Mouse (Mus musculus) R1 (cell line): ENCODE measurements at regions not wholly inside any gene's neighbourhood (a gene's known extent, or its start where the extent isn't known, plus 50 kb on each side); places are given as distances from the start of the nearest gene placed in this dataset.
A peak's percentile ranks its signal among the peaks of the same experiment; 100 is the strongest.

Experiments
- DNase-seq: peaks from one replicate; pipeline ENCODE4 v3.0.0-alpha.2; 2018; ENCODE audit warnings: low read depth, low spot score

DNA sequence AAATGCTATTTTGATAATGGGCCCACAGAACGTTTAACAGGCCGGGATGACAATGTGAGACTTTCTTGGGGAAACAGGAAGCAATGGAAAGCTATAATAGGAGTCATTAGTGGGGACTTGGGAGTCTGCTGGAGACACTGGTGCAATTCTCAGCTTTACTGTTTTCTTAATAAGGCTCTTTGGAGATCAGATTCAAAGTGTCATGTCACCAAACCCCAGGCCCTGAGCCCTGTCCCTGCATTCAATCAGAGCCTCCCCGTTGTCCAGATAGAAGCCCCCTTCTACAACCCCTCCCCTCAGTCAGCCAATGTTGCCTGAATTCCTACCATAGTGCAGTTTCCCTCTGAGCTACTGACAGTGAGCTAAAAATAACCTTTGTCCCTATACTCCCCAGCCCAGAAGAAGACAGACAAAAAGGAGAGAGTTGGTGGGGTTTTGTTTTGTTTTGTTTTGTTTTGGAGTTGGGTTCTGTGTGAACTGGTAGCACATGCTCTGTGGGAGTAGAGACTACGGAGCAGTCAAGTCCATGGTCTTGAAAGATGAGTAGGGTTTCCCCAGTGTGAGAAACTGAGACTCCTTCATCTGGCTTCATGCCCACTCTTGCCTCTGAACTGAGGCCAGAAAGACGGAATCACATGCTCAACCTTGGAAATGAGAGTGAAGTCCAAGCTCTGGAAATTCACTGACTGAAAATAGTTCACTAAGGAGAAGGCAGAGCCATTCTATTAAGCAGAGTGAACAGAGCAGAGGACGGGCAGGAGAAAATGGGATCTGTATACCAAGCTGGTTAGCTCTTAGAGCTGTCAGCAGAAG is 267.3 kb downstream of the Gm826 start:
- no peak for DNase-seq

DNA sequence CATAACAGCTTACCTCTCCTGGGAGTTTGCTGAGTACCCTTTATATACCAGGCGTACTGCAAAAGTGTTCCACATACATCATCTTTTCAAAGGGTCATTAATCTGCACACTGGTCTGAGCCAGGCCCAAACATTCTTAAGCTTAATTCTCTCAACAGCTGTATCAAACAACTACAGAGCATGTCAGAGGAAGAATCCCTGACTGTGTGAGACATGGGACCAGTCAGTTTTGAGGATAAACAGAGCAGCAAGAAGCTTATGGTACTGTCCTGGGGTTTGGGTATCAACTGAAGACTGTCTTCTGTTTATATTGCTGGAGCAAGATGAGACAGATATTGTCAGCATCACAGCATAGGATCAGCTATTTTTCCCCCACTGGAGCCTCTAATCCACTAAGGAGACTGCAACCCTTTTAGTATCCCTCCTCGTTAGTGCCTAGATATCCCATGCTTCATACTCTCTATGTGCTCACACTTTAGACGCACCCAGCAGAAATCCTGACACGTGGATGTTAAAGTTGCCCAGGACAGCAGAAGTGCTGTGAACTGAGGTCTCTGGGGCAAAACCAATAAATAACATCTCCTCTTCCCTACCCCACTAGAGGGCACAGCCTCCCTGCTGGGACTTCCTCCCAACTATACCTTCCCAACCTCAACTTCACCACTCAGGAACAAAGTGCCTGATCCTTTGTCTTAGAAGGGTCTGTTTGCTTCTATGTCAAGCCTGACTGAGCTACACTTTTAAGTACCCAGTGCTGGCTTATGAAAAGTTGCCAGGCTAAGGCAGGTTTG is 271.6 kb downstream of the Gm826 start:
- no peak for DNase-seq

DNA sequence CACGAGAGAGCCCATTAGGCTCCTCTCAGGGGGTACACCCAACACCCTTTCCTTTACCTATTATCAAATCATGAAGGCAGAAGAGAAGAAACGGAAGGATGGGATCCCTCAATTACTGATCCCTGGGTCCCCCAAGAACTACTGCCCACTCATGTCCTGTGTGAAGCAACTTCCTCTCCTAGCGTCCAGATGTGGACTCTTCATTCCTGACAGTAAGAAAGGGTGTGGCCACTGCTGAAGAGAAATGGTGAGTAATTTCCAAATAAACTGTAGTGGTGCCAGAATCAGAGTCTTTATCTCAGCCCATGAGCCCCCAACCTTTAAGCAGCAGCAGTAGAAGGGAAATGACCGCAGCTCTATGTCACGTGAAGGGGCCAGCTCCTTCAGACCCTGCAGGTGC is 273.9 kb downstream of the Gm826 start:
- DNase-seq = no peak

DNA sequence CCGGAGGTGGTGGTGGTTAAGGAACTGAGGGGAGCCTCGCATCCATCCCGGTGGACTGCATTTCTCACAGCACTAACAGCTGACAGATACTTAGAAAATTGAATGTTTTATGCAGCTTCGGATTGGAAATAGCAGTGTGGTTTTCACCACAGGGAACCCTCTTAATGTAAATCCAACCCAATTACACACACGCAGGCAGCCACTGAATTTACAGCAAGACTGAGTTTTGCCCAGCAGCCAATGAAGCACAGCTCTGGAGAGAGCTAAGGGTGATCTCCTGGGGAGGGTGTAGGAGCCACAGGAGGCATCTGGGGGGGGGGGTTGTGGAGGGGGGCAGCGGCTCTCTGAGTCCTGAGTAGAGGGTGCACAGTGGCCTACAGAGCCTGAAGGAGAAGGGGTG is 276.8 kb downstream of the Gm826 start:
- DNase-seq = no peak

DNA sequence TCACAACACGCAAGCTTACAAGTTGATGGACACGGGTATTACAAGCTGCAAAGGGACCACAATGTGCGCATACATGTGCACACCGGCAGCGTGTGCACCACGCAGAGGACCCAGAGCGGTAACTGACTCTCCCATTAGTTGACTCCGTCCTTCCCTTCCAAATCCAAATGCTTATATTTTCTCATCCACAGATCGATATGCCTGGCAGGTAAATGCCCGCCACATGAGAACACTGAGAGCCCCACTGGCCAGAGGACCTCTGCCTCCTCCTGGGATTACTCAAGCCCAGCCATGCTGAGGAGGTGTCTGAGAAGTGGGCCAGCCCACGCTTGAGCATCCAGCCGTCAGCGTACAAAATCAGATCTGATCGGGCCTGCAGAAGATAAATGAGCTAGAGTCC is 279.6 kb downstream of the Gm826 start:
- DNase-seq = no peak

DNA sequence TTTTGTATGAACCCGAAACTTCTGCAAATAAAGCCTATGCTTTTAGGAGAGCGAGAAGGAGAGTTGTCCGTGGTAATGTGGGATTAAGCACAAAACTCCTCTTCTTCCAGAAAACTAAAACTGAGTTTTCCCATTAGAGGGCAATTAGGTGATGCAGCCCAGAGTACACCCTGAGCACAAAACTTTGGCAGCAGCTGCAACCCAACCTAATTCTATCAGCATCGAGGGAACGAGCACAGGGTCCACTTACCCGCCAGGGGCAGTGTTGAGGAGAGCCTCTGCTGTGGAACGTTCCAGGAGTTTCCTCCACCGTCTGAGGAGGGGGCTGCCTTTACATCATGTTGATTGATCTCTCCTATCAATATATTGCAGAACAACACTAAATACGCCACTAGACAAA is 285.7 kb downstream of the Gm826 start:
- DNase-seq = no peak

DNA sequence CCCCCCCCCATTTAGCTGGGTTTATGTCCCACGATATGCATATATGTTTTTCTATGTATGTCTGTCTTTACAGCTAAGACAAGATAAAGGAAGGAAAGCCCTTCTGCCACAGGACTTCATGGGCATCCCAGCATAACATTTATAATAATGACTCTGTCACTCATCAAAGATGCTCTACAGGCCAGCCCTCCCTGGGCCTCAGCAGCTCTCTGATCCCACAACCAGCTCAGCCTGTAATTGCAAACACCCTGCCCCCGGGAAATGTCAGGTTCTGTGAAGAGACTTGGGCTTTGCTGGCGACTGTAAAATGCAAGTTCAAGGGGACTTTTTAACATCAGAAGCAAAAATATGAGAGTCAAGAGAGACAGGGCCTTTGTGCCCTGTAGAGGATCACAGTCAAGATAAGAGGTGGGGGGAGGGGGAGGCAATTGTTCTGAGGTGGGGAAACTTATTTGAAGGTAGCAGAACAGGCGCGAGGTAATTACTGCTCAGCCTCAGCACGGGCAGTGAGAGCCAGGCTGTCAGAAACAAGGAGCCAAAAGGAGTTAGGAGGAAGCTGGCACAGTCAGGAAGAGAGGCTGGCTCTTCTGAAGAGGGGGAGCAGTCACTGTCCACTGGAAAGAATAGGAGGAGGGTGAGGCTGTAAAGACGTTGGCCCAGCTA is 286.9 kb downstream of the Gm826 start:
- no peak for DNase-seq

DNA sequence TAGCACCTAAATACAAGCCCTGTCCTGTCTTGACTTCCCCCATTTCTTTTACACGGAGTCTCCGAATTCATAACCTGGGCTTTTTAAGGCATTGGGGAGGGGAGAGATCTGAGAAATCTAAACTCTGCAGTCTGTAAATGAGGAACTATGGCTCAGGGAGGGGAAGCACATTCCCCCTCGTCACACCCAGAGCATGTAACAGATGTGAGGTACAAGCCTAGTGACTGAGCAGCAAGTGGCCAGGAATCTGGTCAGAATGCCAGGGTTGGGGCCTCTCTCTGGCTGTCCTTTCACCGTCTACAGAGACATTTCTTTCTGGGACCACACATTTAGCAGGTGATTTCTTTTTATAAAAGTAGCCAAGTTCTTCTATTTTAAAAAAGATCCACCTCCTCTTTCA is 289.4 kb downstream of the Gm826 start:
- DNase-seq = no peak

DNA sequence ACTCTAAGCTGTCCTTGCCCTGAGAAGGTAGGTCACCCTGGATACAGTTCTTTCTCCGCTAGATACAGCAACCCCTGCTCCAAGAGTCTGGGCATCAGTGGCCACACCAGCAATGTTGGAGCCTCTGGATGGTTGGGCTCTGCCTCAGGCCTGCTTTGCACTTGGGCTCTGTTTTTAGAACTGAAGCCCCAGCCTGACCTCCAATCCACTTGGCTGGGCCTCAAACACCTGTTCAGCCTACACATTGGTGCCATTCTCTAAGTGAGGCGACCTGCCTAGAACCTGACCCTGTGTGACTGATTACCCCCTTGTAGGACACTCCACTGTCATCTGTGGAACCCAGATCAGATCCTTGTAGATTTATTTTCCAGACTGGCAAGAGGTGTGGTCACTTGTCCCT is 289.8 kb downstream of the Gm826 start:
- no peak for DNase-seq

DNA sequence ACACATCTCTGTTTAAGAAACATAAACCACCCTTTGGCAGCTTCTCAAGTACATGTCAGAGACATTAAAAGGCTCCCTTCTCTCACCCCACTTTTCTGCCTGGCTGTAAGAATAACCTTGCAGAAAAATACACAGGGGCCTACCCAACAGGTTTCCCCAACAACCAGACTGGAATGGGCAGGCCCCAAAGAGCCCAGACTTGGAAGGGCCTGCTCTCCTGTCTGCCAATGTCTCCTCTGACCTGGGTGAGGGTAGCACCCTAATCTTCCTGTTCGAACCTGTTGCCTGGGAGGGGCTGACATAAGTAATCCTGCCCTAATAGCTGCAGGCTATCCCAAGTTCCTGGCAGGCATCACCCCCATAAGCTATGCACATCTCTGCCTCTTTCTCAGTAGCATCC is 304.5 kb downstream of the Gm826 start:
- DNase-seq = no peak

DNA sequence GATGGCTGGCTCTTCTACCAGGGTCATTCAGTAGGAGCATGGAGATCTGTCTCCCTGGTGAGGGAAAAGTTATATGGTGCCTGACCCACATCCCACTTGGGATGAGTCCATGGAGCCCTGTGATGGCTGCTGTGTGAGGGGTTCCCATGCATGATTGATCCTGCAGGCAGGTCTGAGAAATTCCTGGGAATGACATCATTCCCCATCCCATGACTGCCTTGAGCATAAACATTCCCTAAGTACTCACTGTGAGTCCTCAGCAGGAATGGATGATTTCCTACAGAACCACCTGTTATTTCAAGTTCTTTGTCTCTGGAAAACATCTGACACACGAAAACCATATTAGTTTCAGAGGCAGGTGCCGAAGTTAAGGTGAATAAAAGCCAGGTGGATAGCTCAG is 305.5 kb downstream of the Gm826 start:
- no peak for DNase-seq

DNA sequence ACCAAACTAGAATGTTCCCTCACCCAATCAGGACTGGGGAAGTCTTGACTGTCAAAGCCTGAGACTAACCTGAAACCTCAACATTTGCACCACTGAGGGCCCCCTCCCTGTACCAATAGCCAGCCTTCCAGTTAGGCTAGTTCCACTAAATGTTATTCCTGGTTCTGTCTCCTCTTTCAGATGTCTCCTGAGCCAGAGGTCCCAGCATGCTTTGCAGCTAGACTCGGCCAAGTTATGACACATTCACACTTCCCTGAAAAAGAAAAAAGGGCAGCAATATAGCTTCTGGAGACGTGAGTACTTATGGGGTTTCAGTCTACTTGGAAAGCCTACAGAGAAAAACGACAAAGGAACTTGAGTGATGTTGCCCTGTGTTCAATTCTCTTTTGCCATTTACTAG is 308.1 kb downstream of the Gm826 start:
- DNase-seq = no peak

DNA sequence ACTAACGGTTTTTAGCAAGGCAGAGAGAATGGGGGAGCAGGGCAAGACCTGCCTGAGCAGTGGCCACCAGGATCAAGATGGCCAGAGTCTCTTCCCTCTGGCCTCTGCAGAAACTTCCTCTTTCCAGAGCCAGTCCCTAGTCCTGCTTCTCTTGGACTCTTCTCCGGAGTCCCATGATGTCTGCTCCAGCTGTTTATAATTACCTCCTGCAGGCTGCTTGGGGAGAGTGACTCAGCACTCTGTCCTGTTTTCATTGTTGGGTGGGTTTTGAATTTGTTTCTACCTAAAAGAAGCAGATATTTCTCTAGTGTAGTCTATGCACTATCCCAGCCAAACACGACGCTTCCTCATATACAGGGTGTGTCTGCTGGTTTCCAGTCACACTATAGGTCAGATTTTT is 312.4 kb downstream of the Gm826 start:
- no peak for DNase-seq

DNA sequence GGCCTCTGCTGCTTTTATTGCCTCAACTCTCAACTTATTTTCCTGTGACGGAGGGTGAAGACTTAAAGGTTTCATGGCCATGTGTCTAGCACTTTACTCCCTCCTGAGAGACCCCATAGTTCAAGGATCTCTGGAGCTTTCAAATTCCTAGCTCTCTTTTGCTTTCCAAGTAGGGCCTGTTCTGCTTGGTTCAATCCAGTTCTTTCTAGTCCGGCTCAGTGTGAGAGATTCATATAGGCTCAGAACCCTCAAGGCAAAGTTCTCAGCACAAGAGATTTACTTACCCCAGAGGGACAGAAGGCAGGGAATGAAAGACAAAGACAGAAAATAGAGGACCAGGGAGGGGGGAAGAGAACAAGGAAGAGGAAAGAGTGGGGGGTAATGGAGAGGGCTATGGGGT is 313.1 kb downstream of the Gm826 start:
- peak; percentile 39 for DNase-seq

DNA sequence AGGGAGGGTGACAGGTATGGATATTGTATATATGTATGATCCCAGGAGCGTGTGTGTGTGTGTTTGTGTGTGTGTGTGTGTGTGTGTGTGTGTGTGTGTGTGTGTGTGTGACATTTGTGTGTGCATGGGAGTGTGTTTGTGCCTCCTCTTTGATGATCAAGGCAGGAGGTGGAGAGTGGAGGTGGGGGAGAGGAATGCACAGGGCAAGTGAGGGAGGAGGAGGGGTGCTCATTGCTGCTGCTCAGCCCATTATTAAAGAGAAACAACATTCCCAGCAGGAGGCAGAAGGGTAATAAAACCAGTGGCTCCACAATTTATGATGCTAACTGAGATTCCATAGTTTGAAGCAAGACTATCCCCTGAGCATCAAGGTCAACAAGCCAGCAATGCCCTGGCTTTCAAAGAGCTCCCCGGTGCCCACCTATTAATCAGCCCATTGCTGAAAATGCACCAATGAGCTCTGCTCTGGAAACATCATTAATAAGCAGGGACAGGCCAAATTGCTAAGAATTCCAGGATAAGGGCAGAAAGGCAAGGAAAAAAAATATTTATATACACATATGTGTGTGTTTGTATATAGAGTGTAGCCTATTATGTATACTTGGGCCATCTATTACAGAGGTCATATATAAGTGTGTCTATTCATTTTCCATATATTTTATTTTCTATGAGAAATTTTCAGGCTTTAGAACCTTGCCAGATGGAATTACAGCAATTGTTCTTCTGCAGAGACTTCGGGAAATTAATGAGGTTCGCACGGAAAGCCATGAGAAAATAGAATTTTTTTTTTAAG is 316.7 kb downstream of the Gm826 start:
- no peak for DNase-seq

DNA sequence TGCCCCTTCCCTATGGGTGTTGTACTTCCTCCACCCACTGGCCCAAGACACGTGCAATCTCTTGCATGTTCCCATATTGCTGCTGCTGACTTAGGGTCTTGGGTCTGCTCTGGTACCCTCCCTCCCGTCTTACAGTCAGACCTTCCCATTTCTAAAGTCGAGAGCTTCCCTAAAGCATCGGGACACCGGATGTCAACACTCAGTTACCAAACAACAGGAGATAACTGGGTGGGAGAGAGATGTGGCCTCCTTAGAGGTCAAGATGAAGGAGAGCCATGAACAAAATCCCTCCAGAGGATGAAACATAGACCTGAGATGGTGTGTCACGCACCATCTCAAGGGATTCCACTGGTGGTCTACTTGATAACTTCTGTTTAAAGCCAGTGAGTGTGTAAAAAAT is 322.5 kb downstream of the Gm826 start:
- no peak for DNase-seq

DNA sequence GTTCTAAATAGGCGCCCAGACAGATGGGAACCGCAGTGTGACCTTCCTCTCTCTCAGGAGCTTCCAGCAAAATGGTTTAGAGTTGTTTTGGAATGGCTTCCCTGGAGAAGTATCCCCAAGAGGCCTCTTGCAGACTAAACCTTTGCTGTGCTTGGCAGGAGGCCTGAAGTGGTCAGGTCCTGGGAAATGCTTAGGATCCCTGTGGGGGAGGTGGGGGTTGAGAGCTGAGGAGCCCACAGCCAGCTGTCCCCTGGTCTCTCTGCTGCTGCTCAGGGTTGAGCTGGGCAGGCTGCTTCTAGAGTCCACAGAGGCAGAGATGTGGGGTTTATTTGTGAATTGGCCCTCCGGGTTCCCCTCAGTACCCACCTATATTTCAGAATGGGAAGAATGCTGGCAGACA is 331.3 kb downstream of the Gm826 start:
- no peak for DNase-seq

DNA sequence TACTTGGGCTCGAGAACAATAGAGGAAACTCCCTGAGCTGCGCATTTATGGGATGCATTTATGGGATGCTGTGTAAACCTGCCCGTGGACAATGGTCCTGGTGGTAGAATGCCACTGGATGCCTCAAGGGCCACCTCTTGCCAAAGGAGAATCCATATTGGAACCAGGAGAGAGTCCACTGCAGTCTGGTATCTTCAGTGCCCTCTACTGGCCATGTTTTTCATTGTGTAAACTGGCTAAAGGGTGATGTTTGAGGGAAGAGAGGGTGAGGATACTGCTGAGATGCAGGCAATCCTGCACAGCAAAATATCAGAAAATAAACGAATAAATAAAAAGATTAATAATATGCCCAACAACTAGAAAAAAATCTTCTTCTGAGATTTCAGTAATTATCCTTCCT is 333.5 kb downstream of the Gm826 start:
- DNase-seq = peak; percentile 47

DNA sequence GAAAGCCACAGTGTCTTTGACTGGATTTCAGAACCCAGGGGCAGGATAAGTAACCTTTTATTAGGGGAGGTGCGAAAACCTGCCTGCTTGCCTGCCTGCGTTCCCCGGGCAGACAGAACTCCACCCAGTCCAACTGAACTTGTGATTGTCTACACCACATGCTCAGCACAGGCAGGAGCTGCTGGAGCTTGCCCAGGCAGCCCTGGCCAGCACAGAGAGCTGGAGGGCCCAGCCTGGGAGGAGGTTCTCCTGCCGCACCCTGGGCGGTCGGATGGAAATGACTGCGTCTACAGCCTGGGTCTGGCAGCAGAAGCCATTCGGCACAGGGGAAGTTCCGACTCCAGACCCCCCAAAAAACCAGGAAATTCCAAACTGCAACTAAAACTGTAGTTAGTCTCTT is 336.6 kb downstream of the Gm826 start:
- DNase-seq = no peak

DNA sequence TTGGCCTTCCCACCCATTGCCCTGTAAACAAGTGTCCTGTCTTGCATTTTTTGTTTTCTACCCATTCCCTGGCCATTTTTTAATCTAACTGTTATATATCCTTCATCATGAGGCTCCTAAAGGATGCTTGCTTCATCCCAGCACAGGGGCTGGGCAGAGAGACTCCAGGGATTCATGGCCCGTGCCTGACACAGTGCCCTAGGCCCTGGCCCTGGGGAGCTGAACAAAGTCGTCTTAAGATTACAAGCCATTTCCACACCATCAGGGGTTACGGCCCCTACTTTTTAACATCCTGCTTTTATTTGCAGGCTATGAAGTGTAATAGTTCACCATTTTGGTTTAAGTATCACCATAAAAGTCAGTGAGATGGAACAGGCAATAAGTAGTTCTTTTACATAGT is 339.5 kb downstream of the Gm826 start:
- DNase-seq = no peak

DNA sequence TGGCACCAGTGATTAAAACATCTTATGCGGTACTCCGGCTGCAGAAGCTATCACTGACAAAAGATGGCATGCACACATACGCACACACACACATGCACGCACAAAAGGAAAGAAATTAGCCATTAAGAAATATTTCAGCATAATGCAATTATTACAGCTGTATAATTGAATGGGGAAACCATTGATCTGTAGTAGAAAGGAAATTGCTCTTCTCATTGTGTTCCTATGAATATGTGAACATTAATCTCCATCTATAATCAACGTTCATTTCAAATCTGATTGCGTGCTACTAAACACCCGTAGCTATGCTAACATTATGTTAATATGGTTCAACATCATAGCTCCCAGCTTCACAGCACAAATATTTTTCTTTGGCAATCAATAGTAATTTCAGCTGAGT is 347.2 kb downstream of the Gm826 start:
- no peak for DNase-seq

DNA sequence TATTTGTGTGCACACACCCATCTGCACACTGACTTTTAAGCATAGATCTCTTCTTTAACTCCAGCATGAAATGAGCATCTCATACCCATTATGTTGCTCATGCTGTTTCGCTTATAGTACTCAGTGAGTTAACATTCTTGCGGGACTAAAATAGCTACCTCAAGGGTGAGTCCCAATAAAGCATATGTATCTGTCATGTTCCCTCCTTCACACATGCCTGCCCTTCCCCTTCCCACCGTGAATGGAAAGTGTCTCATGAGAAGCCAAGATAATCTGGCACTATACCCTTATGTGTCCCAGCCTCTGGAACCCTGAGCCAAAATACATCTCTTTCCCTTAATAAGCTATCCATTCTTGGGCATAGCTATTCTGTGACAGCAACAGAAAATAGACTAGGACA is 352.3 kb downstream of the Gm826 start:
- no peak for DNase-seq
